Mouse (Mus musculus): ENCODE measurements around the gene Tigd3.
"Not testable (repeated sequence)": the region's sequence is repeated elsewhere in the genome, so short reads cannot be mapped to it uniquely, and the experiment has no call there.

Gene Tigd3

GRCm38 (mm10) chr19:5921715-5922114 lies 27.8 kb upstream of the Tigd3 start:
- DNase-seq, result peak in 1 of 2 experiments; percentile 55

GRCm38 (mm10) chr19:5913007-5913719 lies 19.2 kb upstream of the Tigd3 start, which contains the start of gene Dpf2:
Gene Dpf2 (minus strand): TSS chr19:5913010.
- DNase-seq, result no peak

DNA sequence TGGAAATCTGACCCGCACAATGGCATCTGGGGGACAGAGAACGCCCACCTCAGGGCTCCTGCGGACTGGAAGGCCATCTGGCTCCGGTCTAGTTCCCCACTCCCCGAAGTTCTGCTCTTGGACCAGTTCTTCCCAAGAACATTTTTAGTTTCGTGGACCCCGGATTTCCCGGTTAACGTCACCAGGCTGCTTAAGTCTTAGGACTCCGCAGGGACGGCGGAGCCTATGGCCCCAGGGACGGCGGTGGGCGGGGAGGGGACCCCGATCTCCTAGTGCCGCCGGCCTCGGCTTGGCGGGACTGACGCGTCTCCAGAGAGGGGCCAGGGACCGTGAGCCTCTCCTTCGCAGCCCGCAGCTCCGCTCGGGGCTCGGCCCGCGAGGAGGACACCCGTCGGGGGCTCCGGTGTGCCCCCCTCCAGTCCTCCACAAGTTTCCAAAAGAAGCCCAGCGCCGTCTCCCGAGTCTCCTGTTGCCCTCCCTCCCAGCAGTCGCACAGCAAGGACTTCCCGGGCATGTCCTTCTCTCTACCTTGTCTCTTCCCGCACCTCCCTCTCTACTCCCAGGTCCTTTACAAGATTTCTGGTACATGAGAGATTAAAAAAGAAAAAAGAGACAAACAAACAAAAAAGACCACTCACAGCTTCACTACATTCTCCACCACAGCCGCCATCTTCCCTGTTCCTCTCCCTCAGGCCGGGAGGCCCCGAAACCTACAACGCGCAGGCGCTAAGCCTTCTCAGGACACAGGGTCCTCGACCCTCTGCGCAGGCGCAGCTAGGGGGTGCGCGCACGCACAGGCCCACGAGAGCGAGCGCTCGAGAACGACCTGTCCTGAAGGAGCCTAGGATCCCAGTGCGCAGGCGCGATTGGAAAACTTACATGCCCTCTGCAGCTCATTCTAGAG lies 18.4 kb upstream of the Tigd3 start:
- peak; percentile 99 for DNase-seq

GRCm38 (mm10) chr19:5911430-5912102 lies 17.6 kb upstream of the Tigd3 start:
- DNase-seq, result no peak

DNA sequence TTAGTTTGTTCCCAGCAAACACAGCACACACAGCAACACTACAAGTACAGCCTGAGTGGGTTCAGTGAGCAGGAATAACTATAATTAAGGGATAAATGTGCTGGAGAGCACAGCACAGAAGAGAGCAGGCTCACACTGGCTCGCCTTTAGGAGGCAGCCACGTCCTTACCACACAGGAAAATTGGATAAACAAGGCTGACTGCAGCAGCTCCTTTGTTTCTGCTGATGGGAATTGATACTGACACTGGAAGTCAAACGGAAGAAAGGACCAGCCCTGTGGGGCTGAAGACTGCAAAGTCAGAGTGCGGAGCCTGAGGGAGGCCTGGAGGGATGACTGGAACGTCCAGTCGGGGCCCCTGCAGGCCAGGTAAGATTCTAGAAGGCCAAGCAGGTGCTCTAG lies 16.3 kb upstream of the Tigd3 start:
- DNase-seq, result no peak

- DNase-seq, result no peak
These were observed 13.3 kb upstream of the Tigd3 start for GRCm38 (mm10) chr19:5907275-5907674.

- no peak for DNase-seq
These were observed 507 bp downstream of the Tigd3 start for GRCm38 (mm10) chr19:5893282-5894001.

- DNase-seq, result no peak
These were observed 1.2 kb downstream of the Tigd3 start for GRCm38 (mm10) chr19:5892735-5893134.

DNA sequence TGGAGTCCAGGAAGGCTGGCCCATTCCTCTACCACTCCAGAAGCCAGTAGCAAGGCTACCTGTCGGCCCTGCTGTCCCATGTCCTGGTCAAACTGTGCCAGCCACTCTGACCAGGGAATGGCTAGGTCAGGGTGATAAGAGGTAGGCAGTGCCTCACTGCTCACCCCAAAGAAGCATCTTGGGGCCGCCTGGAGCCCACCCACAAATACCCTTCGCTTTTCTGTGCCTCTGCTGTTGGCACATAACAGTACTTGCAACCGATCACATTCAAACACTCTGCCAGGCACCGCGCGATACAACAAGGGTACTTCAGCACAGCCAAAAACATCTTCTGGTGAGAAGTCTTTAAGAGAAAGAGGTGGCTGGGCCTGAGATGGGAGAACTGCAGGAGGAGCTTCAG lies 1.7 kb downstream of the Tigd3 start:
- DNase-seq, result no peak

GRCm38 (mm10) chr19:5891521-5892258 lies 2.3 kb downstream of the Tigd3 start:
- no peak for DNase-seq

- no peak for DNase-seq
These were observed 4.7 kb downstream of the Tigd3 start for GRCm38 (mm10) chr19:5889211-5889610.

GRCm38 (mm10) chr19:5887234-5887815 lies 6.6 kb downstream of the Tigd3 start:
- no peak for DNase-seq

DNA sequence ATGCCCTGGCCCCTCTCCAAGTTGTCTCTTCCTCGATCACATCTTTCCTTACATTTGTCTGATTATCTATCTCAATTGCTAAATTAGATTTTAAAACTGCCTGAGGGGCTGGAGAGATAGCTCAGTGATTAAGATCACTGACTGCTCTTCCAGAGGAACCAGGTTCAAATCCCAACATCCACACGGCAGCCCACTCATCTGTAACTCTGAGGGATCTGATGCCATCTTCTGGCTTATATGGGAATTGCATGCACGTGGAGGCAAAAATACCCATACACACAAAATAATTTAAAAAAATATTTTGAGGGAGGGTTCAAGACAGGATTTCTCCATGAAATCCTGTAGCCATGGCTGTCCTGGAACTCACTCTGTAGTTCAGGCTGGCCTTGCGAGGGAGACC lies 8.1 kb downstream of the Tigd3 start:
- DNase-seq, result no peak

GRCm38 (mm10) chr19:5883935-5884334 lies 10.0 kb downstream of the Tigd3 start:
- no peak for DNase-seq

GRCm38 (mm10) chr19:5882079-5882478 lies 11.9 kb downstream of the Tigd3 start:
- not testable (repeated sequence) for DNase-seq

DNA sequence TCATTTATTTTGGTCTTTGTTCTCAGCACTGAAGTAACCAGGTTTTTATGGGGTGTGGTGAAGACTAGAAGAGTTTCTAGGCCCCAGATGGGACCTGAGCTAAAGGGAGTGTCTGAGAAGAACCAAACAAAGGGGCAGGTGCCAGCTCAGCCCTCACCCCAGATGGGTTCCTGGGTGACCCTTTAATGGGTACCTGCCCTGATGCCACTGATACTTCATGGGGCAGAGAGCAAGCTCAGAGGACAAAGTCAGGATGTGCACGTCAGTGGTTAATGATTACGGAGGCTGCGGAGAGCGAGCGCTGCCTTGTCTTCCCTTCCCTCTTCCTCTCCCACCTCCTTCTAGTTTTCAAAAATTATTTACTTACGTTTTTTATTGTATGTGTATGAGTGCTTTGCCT lies 12.8 kb downstream of the Tigd3 start:
- DNase-seq, result peak; percentile 61 to 63

DNA sequence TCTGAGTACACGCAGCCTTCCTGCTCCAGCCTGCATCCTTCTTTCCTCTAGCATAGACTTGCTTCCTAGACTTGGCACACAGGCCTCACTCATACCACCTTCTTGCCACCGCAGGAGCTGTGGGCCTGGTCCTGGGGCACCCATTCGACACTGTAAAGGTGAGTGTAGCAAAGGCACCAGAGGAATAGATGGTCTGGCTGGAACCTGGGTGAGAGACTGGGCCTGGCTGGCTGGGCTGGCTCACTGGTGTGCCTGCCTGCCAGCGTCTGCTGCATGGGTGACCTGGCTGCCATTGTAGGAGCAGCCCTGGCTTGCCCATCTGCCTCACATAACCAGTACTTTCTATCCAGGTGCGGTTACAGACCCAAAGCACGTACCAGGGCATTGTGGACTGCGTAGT lies 14.2 kb downstream of the Tigd3 start:
- no peak for DNase-seq

DNA sequence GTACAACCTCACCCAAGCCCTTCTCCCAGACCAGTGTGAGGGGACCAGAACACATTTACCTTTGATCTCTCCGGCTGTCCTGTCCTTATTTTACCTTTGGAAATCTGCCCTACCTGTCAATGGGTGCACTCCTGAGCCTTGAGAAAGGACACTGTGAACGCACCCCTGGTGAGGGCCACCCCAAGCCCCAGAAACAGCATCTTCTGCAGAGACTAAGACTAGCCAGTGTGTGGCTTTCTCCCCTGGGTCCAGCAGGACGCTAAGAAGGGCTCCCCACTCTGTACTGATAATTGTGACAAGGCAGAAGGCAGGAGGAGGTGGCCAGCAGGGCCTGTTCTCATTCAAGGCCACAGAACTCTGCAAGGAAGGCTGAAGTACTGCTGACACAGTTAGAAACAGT lies 15.0 kb downstream of the Tigd3 start:
- no peak for DNase-seq

- DNase-seq, result peak; percentile 94
These were observed 15.6 kb downstream of the Tigd3 start for GRCm38 (mm10) chr19:5878362-5878722.

- peak in 1 of 2 experiments; percentile 77 for DNase-seq
These were observed 16.2 kb downstream of the Tigd3 start, which contains the start of gene Slc25a45 for GRCm38 (mm10) chr19:5877618-5878361. Gene Slc25a45 (plus strand): TSS chr19:5877808.

DNA sequence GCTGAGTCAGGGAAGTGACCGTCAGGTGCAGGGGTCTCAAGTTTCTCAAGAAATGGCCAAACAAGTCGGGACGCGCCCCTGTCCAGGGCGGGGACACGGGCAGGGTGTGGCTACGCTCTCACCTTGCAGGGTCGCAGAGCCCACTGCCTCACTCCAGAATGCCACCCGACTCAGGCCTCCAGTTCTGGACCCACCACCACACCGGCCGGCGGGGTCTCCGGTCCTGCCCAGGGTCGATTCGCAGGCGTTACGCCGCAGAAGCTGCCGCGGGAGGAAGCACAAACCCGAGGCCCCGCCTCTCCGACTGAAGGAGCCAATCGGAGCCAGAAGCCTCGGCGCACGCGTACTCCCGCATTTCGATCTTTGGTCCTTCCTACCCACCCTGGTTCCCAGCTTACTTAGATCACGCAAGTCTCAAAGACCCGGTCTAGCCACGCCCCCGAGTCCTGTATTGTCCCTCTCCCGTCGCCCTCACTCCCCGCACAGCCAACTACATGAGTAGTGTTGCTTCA lies 18.9 kb downstream of the Tigd3 start, which contains the start of gene Frmd8:
Gene Frmd8 (minus strand): TSS at position 306 of the 512 bp plus-strand sequence.
- DNase-seq, result peak; percentile 95 to 96

Measured in kidney, adult 8-10 months (tissue).